Mouse (Mus musculus) stomach, embryonic 14.5 days (tissue): ENCODE data around the gene Slc25a40. TPM values are rescaled to one million over a fixed set of nuclear protein-coding genes. Genes with fewer than 3 reads are reported as not detected.
A peak's percentile ranks its signal among the peaks of the same experiment; 100 is the strongest.

Experiments
- ATAC-seq: fragments of 200-750 bp; cut with Nextera tagmentation; 2 replicates; pipeline ENCODE4 v1.8.0; 2017; ENCODE audit warnings: low read depth, moderate TSS enrichment; ENCODE audit not compliant: insufficient number of reproducible peaks, insufficient read depth, low FRiP score
- H3K27ac ChIP-seq: fragments of 300-500 bp; sonication (generic); 2 replicates; pipeline ENCODE4 v1.5.1; 2014; ENCODE audit warnings: mild to moderate bottlenecking, low read length, moderate library complexity, mixed read lengths
- H3K27me3 ChIP-seq: fragments of 300-500 bp; sonication (generic); 2 replicates; pipeline ENCODE4 v1.6.1; 2014; ENCODE audit warnings: low read length, control low read depth, mixed read lengths; ENCODE audit not compliant: control insufficient read depth, insufficient read depth
- H3K36me3 ChIP-seq: fragments of 300-500 bp; sonication (generic); 2 replicates; pipeline ENCODE4 v1.6.1; 2014; ENCODE audit warnings: mild to moderate bottlenecking, control low read depth, low read length, moderate library complexity, mixed read lengths; ENCODE audit not compliant: control insufficient read depth, insufficient read depth
- H3K4me1 ChIP-seq: fragments of 300-500 bp; sonication (generic); 2 replicates; pipeline ENCODE4 v1.6.1; 2014; ENCODE audit warnings: low read length, control low read depth, mixed read lengths; ENCODE audit not compliant: control insufficient read depth, insufficient read depth
- H3K4me2 ChIP-seq: fragments of 300-500 bp; sonication (generic); replicated peaks from 2 replicates; pipeline ENCODE4 v1.6.1; 2014; ENCODE audit warnings: low read depth, low read length, control low read depth
- H3K4me3 ChIP-seq: fragments of 300-500 bp; sonication (generic); 2 replicates; pipeline ENCODE4 v1.5.1; 2014; ENCODE audit warnings: low read depth, low read length, control low read depth
- H3K9ac ChIP-seq: fragments of 300-500 bp; sonication (generic); replicated peaks from 2 replicates; pipeline ENCODE4 v1.6.1; 2014; ENCODE audit warnings: low read depth, mild to moderate bottlenecking, control low read depth, low read length, moderate library complexity, mixed read lengths
- H3K9me3 ChIP-seq: fragments of 300-500 bp; sonication (generic); 2 replicates; pipeline ENCODE4 v1.6.1; 2016; ENCODE audit warnings: low read depth, low read length, control low read depth; ENCODE audit not compliant: control insufficient read depth
- WGBS: fragments of 180-500 bp; shearing (Covaris S2); extraction: QIAGEN DNeasy Blood & Tissue Kit; methylation state at CpG from one replicate; pipeline ENCODE4 v1.1.7; 2014; 5-methylcytosine and 5-hydroxymethylcytosine counted together
- polyA plus RNA-seq: library from polyadenylated mRNA; unstranded; fragments of >200 nt; fragmentation: Nextera tagmentation; extraction: Ambion mirVana; gene quantifications from 2 replicates; pipeline ENCODE4 v1.2.1, GENCODE M21; 2014

The Slc25a40 gene
- polyA plus RNA-seq: 12.5 and 18.5 TPM in 2 replicates

- under 1% methylated on average over 83 of the region's 93 CpGs for WGBS
- no peaks in the 10 kb centered on the region for H3K27me3 ChIP-seq
- ATAC-seq: peak; percentile 96
- H3K27ac ChIP-seq: peak within 1 kb of the TSS; percentile 84
- peak within 1 kb of the TSS; percentile 56 for H3K4me2 ChIP-seq
- peak within 1 kb of the TSS; percentile 82 for H3K9ac ChIP-seq
- H3K9me3 ChIP-seq: no peaks in the 10 kb centered on the region
- H3K36me3 ChIP-seq: peaks cover 11% of the 10 kb centered on the region; the same call in 1 of the 2 replicates
- H3K4me3 ChIP-seq: peak within 1 kb of the TSS; percentile 82
- 0 out of 2 replicates have a peak, but pooled peaks cover 4% of the 10 kb centered on the region for H3K4me1 ChIP-seq
These were observed at the start of gene Slc25a40, which contains the start of gene Dbf4 for GRCm38 (mm10) chr5:8422157-8422931. Gene Slc25a40 (plus strand): TSS chr5:8422850. Gene Dbf4 (minus strand): TSS chr5:8422716.

DNA sequence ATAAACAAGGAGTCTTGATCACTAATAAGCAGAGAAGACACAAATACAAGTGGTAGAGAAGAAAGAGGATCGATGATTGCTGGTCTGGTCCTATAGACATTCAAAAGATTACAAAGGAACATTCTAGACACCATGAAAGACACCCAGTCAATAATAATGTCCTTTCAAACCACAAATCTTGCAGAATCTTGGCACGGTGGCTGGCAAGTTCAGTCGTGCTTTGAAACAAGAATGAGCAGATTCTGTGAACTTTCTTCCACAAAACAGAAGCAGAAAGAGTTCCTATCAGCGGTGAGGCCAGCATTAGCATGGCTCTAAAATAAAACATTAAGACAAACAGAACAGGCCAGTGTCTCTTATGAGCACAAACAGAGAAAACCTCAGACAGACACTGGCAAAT, 49.2 kb upstream of the Slc25a40 start:
- Histone ChIP-seq H3K27me3 (no peaks in the 10 kb centered on the region), H3K4me3 (no peak overlapping the region), H3K36me3 (no peaks in the 10 kb centered on the region), H3K4me1 (no peaks in the 10 kb centered on the region), H3K4me2 (no peak overlapping the region), H3K9ac (no peak overlapping the region), H3K9me3 (no peaks in the 10 kb centered on the region), H3K27ac (no peak overlapping the region)
- 70% methylated on average over 4 of the region's 4 CpGs for WGBS
- ATAC-seq: no peak

- Histone ChIP-seq H3K9ac (no peak overlapping the region), H3K9me3 (no peaks in the 10 kb centered on the region), H3K4me3 (no peak overlapping the region), H3K27ac (no peak overlapping the region), H3K36me3 (no peaks in the 10 kb centered on the region), H3K4me2 (no peak overlapping the region), H3K27me3 (no peaks in the 10 kb centered on the region), H3K4me1 (no peaks in the 10 kb centered on the region)
- no peak for ATAC-seq
- WGBS: 84% methylated on average over 5 of the region's 5 CpGs
These were observed 48.2 kb upstream of the Slc25a40 start for GRCm38 (mm10) chr5:8374297-8374906.

GRCm38 (mm10) chr5:8393891-8394583, 28.6 kb upstream of the Slc25a40 start:
- Histone ChIP-seq H3K27me3 (no peaks in the 10 kb centered on the region), H3K27ac (no peak overlapping the region), H3K9ac (no peak overlapping the region), H3K4me2 (no peak overlapping the region), H3K9me3 (no peaks in the 10 kb centered on the region), H3K4me3 (no peak overlapping the region), H3K36me3 (peaks cover 18% of the 10 kb centered on the region), H3K4me1 (no peaks in the 10 kb centered on the region)
- no peak for ATAC-seq
- WGBS: 59% methylated on average over 1 of the region's 1 CpGs

- WGBS: 96% methylated on average over 13 of the region's 13 CpGs
- H3K4me1 ChIP-seq: no peaks in the 10 kb centered on the region
- no peak for ATAC-seq
- no peaks in the 10 kb centered on the region for H3K27me3 ChIP-seq
- no peak overlapping the region for H3K4me2 ChIP-seq
- H3K9me3 ChIP-seq: no peaks in the 10 kb centered on the region
- H3K36me3 ChIP-seq: peaks cover 32% of the 10 kb centered on the region
- H3K9ac ChIP-seq: no peak overlapping the region
- no peak overlapping the region for H3K4me3 ChIP-seq
- H3K27ac ChIP-seq: no peak overlapping the region
These were observed 24.9 kb upstream of the Slc25a40 start for GRCm38 (mm10) chr5:8397587-8398249.

DNA sequence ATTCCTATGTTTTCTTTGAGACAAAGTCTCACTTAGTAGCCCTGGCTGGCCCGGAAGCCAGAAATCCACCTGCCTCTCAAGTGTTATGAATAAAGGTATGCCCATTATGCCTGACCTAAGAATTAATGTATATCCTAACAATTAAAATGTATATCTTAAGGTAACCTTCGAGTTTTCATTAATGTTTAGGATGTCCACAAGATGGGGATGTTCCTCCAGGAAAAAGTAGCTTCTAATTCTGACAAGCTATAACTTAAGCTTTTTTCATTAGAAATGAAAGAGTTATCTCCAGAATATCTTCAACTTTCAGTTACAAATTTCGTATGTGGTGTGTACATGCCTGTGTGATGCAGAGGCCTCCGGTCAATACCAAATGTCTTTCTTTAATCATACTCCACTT, 13.9 kb upstream of the Slc25a40 start:
- no peak overlapping the region for H3K4me2 ChIP-seq
- 89% methylated on average over 4 of the region's 4 CpGs for WGBS

DNA sequence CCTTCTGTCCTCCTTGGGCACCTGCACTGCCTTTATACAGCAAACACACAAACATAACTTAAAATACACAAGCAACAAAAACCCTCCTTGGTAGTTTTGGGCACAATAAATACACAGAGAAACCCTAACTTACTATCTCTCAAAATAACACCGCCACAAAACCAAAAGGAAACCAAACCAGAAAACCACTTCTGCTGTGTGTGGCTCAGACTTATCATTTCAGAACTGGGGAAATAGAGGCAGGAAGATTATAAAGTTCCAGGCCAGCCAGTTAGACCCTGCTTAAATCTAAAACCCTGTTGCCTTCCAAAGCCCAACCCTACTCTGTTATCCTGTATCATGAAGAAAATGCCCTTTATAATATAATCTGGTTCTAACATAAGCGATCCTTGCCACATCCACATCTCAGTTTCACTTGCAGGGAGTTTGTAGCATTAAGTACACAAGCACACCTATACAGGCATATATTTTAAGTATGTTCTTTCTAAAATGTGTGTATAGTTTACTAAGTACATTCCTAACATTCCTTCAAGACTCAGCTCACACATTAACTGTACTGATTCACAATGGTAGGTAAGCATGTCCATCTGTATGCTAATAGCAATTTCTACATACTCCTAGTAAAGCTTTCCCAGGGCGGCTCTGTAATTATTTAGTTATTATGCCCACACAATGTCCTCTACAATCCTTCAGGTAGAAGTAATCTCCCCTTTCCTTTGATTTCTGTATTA, 5.8 kb upstream of the Slc25a40 start:
- H3K9ac ChIP-seq: no peak overlapping the region
- H3K27me3 ChIP-seq: no peaks in the 10 kb centered on the region
- H3K4me3 ChIP-seq: no peak overlapping the region
- no peak overlapping the region for H3K4me2 ChIP-seq
- WGBS: 85% methylated on average over 3 of the region's 3 CpGs
- no peak overlapping the region for H3K27ac ChIP-seq
- H3K4me1 ChIP-seq: 0 out of 2 replicates have a peak, but pooled peaks cover 2% of the 10 kb centered on the region
- peaks cover 22% of the 10 kb centered on the region; the same call in 1 of the 2 replicates for H3K36me3 ChIP-seq
- H3K9me3 ChIP-seq: no peaks in the 10 kb centered on the region
- ATAC-seq: no peak

More for the DNA sequence above, 13.9 kb upstream of the Slc25a40 start:
- peaks cover 47% of the 10 kb centered on the region for H3K36me3 ChIP-seq
- no peak overlapping the region for H3K27ac ChIP-seq
- H3K4me1 ChIP-seq: no peaks in the 10 kb centered on the region
- H3K4me3 ChIP-seq: no peak overlapping the region
- H3K27me3 ChIP-seq: no peaks in the 10 kb centered on the region
- ATAC-seq: no peak
- no peaks in the 10 kb centered on the region for H3K9me3 ChIP-seq
- no peak overlapping the region for H3K9ac ChIP-seq
